Mouse (Mus musculus) mature B cell (primary cell): ENCODE data around the gene Atp6ap2.
"Not testable (repeated sequence)": the region's sequence is repeated elsewhere in the genome, so short reads cannot be mapped to it uniquely, and the experiment has no call there.

Source experiments
- in situ Hi-C: fragments of 300-500 bp; cut with MboI; formaldehyde crosslinking; loops from 2 replicates; pipeline ENCODE4 v1.14.3; 2019

The Atp6ap2 gene

DNA sequence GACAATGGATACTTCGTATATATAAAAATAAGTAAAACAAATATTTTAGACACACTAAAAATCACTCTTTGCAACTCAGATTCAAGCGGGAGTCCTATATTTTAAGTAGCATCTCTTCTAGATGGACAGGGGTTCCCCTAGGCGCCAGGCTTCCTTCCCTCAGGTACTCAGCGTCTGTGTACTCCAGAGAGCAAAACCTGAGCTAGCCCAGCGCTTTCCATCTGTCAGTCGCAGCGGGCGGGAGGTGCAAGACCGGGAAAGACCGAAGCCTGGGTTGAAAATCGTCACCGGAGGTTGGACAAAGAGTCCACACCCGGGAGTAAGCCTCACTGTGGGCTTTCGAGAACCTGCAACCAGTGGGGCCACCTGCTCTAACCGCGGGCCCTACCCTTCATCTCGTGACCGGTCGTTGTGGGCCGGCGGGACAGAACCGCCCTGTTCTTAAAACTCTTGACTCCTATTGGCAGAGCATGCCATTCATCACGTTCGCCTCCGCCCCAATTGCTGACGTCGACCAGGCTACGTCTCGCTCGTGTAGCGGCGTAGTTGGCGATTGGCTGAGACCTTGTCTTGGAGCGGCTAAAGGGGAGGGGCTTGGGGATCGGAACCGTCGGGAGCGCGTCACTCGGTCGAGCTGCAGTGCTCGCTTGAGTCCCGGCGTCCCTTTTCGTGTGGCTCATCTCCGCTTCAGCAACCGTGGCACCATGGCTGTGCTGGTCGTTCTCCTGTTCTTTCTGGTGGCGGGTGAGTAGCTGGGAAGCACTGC is at the start of gene Atp6ap2:
Atp6ap2 (plus strand) TSS at position 610 of the 766 bp plus-strand sequence.
- in situ Hi-C loops, result no loop called here

DNA sequence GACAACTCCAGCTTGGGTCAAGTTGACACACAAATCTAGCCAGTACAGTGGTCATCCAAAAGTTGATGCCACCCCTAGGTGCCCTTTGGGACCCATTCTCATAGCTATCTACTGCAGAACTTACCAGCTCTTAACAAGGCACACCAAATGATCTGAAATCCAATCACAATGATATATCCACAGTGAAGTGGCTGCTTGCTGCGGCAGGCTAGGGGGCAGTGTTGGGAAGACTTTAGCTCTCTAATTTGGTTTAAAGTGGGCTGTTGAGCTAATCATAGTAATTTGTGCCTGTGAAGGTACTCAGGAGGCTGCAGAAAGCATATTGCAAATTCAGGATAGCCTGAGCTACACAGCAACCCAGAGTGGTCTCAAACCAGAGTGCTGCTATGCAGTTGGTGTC is 43.2 kb upstream of the Atp6ap2 start:
- in situ Hi-C loops, result no loop called here

DNA sequence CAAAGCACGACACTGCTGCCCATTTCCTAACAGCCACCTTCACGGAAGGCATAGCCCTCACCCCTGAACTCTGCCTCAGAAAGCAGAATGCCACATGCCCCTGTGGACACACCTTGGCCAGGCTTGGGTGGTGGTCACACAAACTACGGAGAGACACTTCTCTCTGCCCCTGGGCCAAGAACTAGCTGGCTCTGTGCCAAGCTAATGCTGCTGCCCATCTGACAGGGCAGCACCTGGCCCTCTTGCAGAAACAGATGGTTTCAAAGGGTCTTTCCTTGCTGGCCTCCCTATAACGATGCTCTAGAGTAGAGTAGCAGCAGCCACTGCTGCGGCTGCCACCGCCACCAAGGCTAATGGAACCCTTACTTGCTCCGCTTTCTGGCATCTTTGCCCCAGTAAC is 30.5 kb upstream of the Atp6ap2 start:
- in situ Hi-C loops, result no loop called here

DNA sequence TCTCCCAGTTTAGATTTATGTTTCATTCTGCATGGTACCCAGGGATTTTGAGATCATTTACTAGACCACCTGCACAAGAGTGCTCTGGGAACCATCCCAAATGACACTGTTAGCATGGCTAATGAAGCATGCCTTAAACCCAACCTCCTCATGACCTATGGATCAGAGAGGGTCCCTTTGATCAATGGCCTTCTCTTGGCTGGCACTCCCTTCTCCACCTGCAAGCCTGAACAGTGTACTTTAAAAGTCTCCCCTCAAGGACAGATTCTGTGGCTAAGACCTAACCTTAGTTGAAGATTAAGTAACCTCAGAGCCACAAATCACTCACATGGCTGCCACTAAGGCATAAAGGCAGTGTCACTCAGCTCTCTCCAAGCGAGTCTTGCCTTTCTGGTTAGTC is 16.2 kb upstream of the Atp6ap2 start:
- in situ Hi-C loops, result no loop called here

DNA sequence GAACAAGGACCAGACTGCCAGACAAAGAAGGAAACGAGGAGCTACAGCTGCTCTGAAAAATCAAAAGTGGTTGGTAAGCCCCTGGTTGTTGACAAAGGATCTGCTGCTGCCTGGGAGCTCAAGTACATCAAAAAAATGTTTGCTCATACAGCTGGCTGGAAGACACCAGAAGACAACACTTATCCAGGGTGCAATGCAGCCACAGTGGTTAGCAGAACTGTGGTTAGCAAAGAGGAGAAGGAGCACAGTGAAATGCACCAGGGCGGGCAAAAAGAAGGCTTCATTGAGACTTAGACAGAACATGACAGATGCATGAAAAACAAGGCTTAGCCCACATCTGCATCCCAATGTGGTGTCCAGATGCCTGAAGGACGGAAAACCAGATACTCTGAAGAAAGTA is 9.7 kb upstream of the Atp6ap2 start:
- in situ Hi-C loops, result no loop called here

DNA sequence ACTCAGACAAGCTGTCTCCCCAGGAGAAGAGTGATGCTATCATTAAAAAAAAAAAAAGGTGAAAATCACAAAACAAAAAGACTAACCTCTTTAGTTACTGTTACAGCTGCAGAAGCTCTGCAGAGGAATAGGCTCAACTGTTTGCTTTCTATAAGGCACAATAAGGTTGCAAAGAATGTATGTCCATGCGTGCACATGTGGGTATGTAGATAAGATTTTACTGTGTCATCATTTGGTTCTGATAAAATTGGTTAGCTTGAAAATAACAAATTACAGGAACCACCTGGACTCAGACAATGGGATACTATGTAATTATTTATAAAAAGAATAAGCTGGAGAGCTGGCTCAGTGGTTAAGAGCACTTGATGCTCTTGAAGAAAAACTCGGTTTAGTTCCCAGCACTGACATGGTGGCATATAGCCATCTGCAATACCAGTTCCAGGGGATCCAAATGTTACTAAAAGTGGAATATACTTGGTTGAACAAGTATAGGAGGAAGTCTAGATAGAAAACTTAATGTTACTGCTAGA is 9.2 kb upstream of the Atp6ap2 start:
- in situ Hi-C loops, result no loop called here

DNA sequence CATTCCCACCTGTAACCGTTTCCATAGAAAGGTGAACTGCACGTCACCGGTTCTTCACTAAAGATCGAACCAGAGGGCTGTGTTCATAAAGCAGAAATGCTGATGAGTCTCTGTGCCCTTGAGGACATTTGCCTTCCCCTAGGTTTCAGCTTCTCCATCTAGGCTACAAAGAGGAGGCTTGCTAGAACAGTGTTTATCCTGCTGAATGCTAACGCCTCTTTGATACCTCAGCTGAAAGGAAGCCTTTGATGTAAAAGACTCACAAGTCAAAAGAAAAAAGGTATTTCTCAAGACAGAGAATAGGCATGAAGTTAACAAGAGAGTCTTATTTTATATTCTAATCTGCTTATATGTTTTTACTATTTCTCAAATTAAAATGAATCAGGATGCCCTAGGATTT is 4.3 kb upstream of the Atp6ap2 start:
- in situ Hi-C loops, result no loop called here

DNA sequence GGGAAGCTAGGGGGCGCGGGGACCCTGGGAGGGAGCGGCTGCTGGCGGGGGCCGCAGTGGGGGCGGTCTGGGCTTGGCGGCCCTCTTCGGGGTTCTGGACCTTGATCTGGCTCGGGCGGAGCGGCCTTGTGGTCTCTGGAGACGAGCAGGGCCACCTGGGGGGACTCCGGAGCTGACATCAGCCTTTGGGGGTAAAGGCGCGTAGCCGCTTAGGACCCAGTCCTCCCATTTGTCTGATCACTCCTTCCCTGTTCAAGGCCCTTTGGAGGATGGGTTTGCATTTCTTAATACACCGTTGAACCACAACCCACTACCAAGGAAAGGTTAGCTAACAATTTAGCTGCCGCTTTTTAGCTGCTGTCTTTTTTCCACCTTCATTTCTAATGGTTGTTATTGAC is 356 bp downstream of the Atp6ap2 start:
- in situ Hi-C loops, result no loop called here

DNA sequence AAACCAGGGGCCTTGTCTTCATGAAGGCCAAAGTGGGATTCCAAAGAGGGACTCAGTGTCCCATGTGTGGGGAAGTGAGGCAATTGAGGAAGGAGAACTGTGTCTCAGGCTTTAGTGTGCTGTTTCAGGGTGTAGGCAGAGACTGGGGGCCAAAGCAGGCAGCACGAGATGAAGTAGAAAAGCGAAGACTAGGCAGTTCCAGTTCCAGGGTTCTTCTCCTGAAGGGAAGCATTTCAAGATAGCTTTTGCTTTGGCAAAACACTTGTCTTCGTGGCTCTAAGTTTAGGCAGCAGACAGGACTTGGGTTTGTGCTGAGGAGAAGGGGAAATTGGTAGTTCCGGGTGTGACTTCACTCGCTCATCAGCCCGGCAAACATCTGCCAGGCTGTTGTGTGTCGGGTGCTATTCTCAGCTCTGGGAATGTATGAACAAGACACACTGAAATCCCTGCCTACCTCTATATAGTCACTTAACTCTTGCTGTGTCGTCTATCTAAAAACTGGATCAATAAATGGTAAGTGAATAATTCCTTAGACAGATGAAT is 3.9 kb downstream of the Atp6ap2 start:
- in situ Hi-C loops, result no loop called here

DNA sequence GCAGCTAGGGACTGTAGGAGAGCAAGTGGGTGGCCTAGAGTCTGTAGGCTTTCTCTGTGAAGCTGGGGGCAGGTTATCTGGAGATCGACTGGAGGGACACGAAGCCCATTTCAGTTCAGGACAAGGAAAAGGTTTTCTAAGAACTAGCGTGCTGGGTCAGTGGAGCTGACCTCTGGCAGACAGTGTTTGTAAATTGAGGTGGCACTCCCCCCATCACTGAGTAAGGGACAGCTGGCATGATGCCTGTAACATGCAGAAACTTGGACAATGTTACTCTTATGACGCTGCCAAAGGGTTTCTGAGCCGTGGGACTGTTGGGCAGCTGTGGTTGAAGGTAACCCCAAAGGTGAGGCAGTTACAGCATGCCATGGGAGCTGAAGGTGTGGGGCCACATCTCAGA is 4.4 kb downstream of the Atp6ap2 start:
- in situ Hi-C loops, result no loop called here

DNA sequence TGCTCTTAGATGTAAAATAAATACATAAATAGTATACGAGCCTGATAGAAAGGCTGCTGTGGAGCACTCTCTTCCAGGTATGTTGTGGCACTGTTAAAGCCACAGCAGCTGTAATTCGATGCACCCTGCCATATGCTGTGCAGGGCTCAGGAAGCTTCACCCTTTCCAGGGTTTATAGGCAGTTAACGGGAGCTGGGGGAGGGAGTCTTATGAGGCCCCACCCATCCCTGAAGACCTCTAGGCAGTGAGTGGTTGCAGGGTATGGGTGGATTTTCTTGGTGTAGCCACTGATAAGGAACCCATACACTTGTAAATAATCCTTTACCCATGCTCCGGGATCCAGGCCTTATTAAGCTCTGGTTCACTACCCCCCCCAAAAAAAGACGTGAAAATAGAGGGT is 6.2 kb downstream of the Atp6ap2 start:
- in situ Hi-C loops, result no loop called here

DNA sequence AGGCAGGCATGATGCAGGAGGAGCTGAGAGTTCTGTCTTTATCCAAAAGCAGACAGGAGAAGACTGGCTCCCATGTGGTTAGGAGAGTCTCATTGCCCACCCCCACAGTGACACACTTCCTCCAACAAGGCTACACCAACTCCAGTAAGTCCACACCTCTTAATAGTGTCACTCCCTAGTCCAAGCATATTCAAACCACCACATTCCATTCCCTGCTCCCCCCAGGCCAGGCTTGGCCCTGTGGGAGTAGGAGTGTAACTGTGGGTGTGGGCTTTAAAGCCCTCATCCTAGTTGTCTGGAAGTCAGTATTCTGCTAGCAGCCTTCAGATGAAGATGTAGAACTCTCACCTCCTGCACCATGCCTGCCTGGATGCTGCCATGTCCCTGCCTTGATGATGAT is 22.9 kb downstream of the Atp6ap2 start:
- in situ Hi-C loops, result not testable (repeated sequence)

DNA sequence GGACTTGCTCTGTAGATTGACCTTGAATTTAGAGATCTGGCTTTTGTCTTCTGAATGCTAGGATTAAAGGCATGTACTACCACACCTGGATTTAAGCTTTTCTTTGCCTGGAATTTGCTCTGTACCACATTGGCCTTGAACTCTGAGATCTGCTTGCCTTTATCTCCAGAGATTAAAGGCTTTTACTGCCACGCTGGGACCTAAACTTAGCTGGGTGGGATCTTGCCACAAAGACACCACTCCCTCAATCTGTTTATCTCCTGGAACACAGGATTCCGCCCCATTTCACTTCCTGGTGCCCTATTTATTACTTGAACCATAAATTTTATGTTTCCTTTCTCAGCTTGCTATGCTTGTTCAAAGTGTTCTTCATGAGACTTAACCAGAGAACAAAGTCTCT is 23.6 kb downstream of the Atp6ap2 start:
- in situ Hi-C loops, result no loop called here

DNA sequence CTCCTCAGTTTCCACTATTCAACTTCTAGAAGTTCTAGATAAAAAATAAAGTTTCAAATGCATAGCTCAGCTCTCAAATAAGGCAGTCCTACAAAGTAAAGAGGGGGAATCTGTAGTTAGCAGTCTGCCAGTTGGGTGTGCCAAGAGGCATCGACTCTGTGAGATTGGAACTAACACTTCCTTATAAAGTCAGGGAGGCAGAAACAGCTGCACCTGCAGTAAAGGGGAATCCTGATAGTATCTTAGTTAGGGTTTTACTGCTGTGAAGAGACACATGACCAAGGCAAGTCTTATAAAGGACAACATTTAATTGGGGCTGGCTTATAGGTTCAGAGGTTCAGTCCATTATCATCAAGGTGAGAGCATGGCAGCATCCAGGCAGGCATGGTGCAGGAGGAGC is 24.8 kb downstream of the Atp6ap2 start:
- in situ Hi-C loops, result not testable (repeated sequence)

DNA sequence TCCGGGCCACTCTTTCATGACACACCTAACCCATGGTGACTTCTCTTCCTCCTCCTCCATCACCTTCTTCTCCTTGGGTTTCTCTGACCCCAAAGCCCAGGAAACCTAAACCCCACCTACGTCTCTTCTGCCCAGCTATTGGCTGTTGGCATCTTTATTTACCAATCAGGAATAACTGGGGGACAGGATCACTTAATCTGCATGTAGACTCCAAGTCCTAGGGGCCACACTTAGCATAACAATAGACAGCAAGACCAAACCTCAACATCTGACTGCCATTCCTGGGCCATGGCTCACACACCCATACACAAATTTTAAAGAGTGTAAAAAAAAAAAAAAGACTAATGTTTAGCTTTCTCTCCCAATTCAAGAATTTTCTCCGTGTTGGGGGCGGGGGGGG is 37.5 kb downstream of the Atp6ap2 start:
- in situ Hi-C loops, result no loop called here

DNA sequence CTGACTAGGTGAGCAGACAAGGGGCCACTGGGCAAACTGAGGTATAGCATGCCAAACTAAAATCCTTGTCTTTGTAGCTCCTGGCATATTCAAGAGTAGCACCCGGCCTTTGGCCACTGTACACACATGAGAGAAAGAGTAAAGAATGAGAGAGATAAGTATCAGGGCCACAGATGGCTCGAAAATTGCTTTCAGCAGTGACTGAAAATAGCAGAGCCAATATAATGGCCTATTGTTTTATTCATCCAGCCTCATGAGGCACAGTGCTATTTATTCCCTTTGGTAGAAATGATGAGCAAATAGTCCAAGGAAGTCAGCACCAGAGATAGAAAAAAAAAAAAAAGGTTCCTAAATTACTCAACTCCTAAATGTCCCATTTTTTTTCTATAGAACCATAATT is 57.4 kb downstream of the Atp6ap2 start:
- in situ Hi-C loops, result no loop called here

DNA sequence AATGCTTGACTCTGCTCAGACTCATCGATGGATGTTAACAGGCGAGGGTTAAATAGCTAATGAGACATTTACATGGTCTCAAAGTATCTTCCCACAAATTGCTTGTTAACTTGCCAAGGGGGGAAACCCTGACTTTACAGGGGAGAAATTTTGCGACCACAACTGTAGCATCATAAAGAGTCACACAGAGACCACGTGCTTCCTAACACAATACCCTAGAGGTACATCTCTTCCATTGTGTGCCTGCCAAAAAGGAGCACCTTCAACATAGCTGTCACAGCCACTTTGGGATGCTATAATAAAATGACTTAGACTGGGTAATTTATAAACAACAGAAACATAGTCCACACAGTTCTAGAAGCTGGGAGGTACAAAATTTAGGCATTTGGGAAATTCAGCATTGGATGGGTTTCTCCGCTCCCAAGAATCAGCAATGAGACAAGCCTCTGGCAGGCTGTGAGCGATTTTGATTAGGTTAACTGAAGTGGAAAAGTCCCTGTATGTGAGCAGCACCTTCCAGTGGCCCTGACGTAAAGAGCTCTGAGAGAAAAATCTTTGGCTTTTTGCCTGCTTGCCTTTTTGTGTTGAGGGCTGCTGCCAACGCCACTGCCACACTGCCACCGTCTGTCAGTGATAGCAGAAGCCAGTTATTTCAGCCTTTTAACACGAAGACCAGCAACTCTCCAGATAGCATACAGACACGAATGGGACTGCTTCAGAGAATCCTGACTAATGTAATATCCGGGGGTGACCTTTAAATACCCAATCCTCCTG is 58.1 kb downstream of the Atp6ap2 start:
- in situ Hi-C loops, result no loop called here

DNA sequence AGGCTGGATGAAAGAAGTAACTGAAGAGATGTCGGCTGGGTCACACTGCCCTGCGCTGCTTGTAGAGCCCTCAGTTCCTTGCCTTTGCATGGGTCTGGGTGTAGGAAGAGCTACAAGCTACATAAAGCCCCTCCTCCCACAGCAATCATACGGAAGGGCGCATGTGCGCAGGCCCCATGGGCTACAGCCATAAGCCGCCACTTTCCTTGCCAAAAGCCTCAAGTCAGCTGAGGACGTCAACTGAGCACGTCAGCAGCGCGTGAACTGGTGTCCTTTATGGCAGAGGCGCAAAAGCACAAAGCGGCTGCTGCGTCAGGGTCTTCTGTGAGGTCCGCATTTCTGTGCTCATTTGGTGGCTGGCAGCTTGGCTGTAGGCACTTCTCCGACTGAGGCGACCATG is 64.3 kb downstream of the Atp6ap2 start:
- in situ Hi-C loops, result no loop called here

DNA sequence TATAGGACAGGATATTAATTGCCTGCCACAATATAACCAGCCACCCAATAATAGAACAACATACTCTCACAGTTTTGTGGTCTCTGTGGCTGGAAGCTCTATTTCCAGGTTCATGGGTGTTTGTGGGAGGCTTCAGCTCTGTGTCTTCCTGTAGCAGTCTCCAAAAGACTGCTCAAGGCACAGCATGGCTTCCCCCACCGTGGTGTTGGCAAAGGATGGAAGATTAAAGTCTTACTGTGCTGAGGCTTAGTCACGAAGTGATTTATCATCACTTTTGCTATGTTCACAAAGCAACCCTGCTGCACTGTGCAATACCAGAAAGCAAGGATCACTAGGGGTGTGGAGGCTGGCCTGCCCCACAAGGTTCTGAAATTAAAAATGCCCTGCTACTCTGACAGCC is 66.3 kb downstream of the Atp6ap2 start:
- in situ Hi-C loops, result no loop called here
